Mouse (Mus musculus) intestine, embryonic 16.5 days (tissue): ENCODE data around the gene Cct5. TPM values are rescaled to one million over a fixed set of nuclear protein-coding genes. Genes with fewer than 3 reads are reported as not detected.
A peak's percentile ranks its signal among the peaks of the same experiment; 100 is the strongest.

Experiments used
- ATAC-seq: fragments of 200-750 bp; cut with Nextera tagmentation; 2 replicates; pipeline ENCODE4 v1.8.0; 2017; ENCODE audit warnings: moderate TSS enrichment, moderate library complexity
- H3K27ac ChIP-seq: fragments of 300-500 bp; sonication (generic); 2 replicates; pipeline ENCODE4 v1.5.1; 2014; ENCODE audit warnings: mild to moderate bottlenecking, low read length
- H3K27me3 ChIP-seq: fragments of 300-500 bp; sonication (generic); replicated peaks from 2 replicates; pipeline ENCODE4 v1.6.1; 2014; ENCODE audit warnings: low read length, control low read depth, mixed read lengths; ENCODE audit not compliant: control insufficient read depth, insufficient read depth
- H3K36me3 ChIP-seq: fragments of 300-500 bp; sonication (generic); 2 replicates; pipeline ENCODE4 v1.6.1; 2014; ENCODE audit warnings: low read length, control low read depth; ENCODE audit not compliant: control insufficient read depth, insufficient read depth
- H3K4me1 ChIP-seq: fragments of 300-500 bp; sonication (generic); 2 replicates; pipeline ENCODE4 v1.6.1; 2014; ENCODE audit warnings: low read length, control low read depth, mixed read lengths; ENCODE audit not compliant: control insufficient read depth, insufficient read depth
- H3K4me2 ChIP-seq: fragments of 300-500 bp; sonication (generic); 2 replicates; pipeline ENCODE4 v1.6.1; 2014; ENCODE audit warnings: low read depth, low read length, control low read depth
- H3K4me3 ChIP-seq: fragments of 300-500 bp; sonication (generic); 2 replicates; pipeline ENCODE4 v1.5.1; 2014; ENCODE audit warnings: mild to moderate bottlenecking, low read length
- H3K9ac ChIP-seq: fragments of 300-500 bp; sonication (generic); 2 replicates; pipeline ENCODE4 v1.6.1; 2014; ENCODE audit warnings: low read depth, low read length
- H3K9me3 ChIP-seq: fragments of 300-500 bp; sonication (generic); 2 replicates; pipeline ENCODE4 v1.6.1; 2016; ENCODE audit warnings: low read length, control low read depth; ENCODE audit not compliant: control insufficient read depth
- WGBS: fragments of 180-500 bp; shearing (Covaris S2); extraction: QIAGEN DNeasy Blood & Tissue Kit; methylation state at CpG from one replicate; pipeline ENCODE4 v1.1.7; 2014; 5-methylcytosine and 5-hydroxymethylcytosine counted together
- polyA plus RNA-seq: library from polyadenylated mRNA; unstranded; fragments of >200 nt; fragmentation: Nextera tagmentation; extraction: Ambion mirVana; gene quantifications from 2 replicates; pipeline ENCODE4 v1.2.1, GENCODE M21; 2015

Cct5 gene
- polyA plus RNA-seq, 1 experiment from 2014 or later, result 467 TPM

- ATAC-seq, result no peak
- Histone ChIP-seq H3K4me1 (peaks cover 16% of the 10 kb centered on the region), H3K27me3 (no peaks in the 10 kb centered on the region), H3K9me3 (no peaks in the 10 kb centered on the region), H3K27ac (no peak overlapping the region), H3K4me2 (no peak overlapping the region), H3K36me3 (no peaks in the 10 kb centered on the region), H3K4me3 (no peak overlapping the region), H3K9ac (no peak overlapping the region)
- 87% methylated on average over 16 of the region's 16 CpGs for WGBS
These were observed 29.5 kb downstream of the Cct5 start for GRCm38 (mm10) chr15:31571906-31572722.

GRCm38 (mm10) chr15:31570959-31571358 lies 30.6 kb downstream of the Cct5 start:
- H3K9ac ChIP-seq, result no peak overlapping the region
- no peak overlapping the region for H3K4me2 ChIP-seq
- no peaks in the 10 kb centered on the region for H3K27me3 ChIP-seq
- no peaks in the 10 kb centered on the region for H3K9me3 ChIP-seq
- no peak for ATAC-seq
- H3K4me1 ChIP-seq, result peaks cover 16% of the 10 kb centered on the region
- 92% methylated on average over 8 of the region's 8 CpGs for WGBS
- H3K36me3 ChIP-seq, result no peaks in the 10 kb centered on the region
- peak overlapping the region; percentile 91 for H3K27ac ChIP-seq
- no peak overlapping the region for H3K4me3 ChIP-seq

- peak overlapping the region; percentile 51 for H3K4me2 ChIP-seq
- no peaks in the 10 kb centered on the region for H3K9me3 ChIP-seq
- peak overlapping the region; percentile 7 for H3K4me3 ChIP-seq
- peaks cover 18% of the 10 kb centered on the region for H3K4me1 ChIP-seq
- H3K9ac ChIP-seq, result peak overlapping the region; percentile 15; the same call in 1 of the 2 replicates
- H3K36me3 ChIP-seq, result no peaks in the 10 kb centered on the region
- 45% methylated on average over 9 of the region's 9 CpGs for WGBS
- peak overlapping the region; percentile 91 for H3K27ac ChIP-seq
- no peaks in the 10 kb centered on the region for H3K27me3 ChIP-seq
- ATAC-seq, result peak; percentile 88
These were observed 32.1 kb downstream of the Cct5 start for GRCm38 (mm10) chr15:31569325-31570022.

- peaks cover 18% of the 10 kb centered on the region for H3K4me1 ChIP-seq
- H3K9me3 ChIP-seq, result no peaks in the 10 kb centered on the region
- H3K27ac ChIP-seq, result peak overlapping the region; percentile 91
- peak; percentile 62 for ATAC-seq
- H3K27me3 ChIP-seq, result no peaks in the 10 kb centered on the region
- H3K36me3 ChIP-seq, result no peaks in the 10 kb centered on the region
- H3K4me3 ChIP-seq, result peak overlapping the region; percentile 34
- H3K4me2 ChIP-seq, result peak overlapping the region; percentile 51
- WGBS, result 16% methylated on average over 12 of the region's 12 CpGs
- H3K9ac ChIP-seq, result peak overlapping the region; percentile 60
These were observed 33.0 kb downstream of the Cct5 start for GRCm38 (mm10) chr15:31568581-31568996.

GRCm38 (mm10) chr15:31567431-31567830 lies 34.2 kb downstream of the Cct5 start:
- Histone ChIP-seq H3K9ac (no peak overlapping the region), H3K4me2 (no peak overlapping the region), H3K4me3 (no peak overlapping the region), H3K36me3 (no peaks in the 10 kb centered on the region), H3K27ac (no peak overlapping the region), H3K9me3 (no peaks in the 10 kb centered on the region), H3K4me1 (peaks cover 18% of the 10 kb centered on the region), H3K27me3 (no peaks in the 10 kb centered on the region)
- 73% methylated on average over 7 of the region's 7 CpGs for whole genome bisulfite sequencing
- ATAC-seq, result no peak

- H3K27me3 ChIP-seq, result no peaks in the 10 kb centered on the region
- no peaks in the 10 kb centered on the region for H3K36me3 ChIP-seq
- no peak overlapping the region for H3K4me2 ChIP-seq
- no peak overlapping the region for H3K27ac ChIP-seq
- H3K4me3 ChIP-seq, result no peak overlapping the region
- no peak for ATAC-seq
- H3K4me1 ChIP-seq, result peaks cover 15% of the 10 kb centered on the region
- no peak overlapping the region for H3K9ac ChIP-seq
- 66% methylated on average over 1 of the region's 1 CpGs for WGBS
- no peaks in the 10 kb centered on the region; the same call in 1 of the 2 replicates for H3K9me3 ChIP-seq
These were observed 35.8 kb downstream of the Cct5 start for GRCm38 (mm10) chr15:31565786-31566185.

GRCm38 (mm10) chr15:31565184-31565583 lies 36.4 kb downstream of the Cct5 start, which contains the start of gene Cmbl:
Gene Cmbl (plus strand): TSS chr15:31565389.
- Histone ChIP-seq H3K27ac (peak within 1 kb of the TSS; percentile 68; the same call in 1 of the 2 replicates), H3K9me3 (no peaks in the 10 kb centered on the region; the same call in 1 of the 2 replicates), H3K4me2 (no peak within 1 kb of the TSS), H3K36me3 (no peaks in the 10 kb centered on the region), H3K4me3 (no peak within 1 kb of the TSS), H3K27me3 (no peaks in the 10 kb centered on the region), H3K9ac (no peak within 1 kb of the TSS), H3K4me1 (peaks cover 11% of the 10 kb centered on the region)
- WGBS, result 55% methylated on average over 5 of the region's 5 CpGs
- ATAC-seq, result no peak

- no peaks in the 10 kb centered on the region for H3K27me3 ChIP-seq
- ATAC-seq, result peak; percentile 54
- peak overlapping the region; percentile 17 for H3K4me2 ChIP-seq
- no peaks in the 10 kb centered on the region for H3K36me3 ChIP-seq
- no peaks in the 10 kb centered on the region; the same call in 1 of the 2 replicates for H3K9me3 ChIP-seq
- H3K4me3 ChIP-seq, result no peak overlapping the region
- H3K4me1 ChIP-seq, result peaks cover 11% of the 10 kb centered on the region
- 0 out of 2 replicates have a peak overlapping the region, but pooled peaks have one; percentile 3 for H3K9ac ChIP-seq
- WGBS, result 53% methylated on average over 19 of the region's 19 CpGs
- peak overlapping the region; percentile 68 for H3K27ac ChIP-seq
These were observed 37.7 kb downstream of the Cct5 start for GRCm38 (mm10) chr15:31563577-31564546.
